Mouse (Mus musculus): Measurements from ENCODE around the gene Gm20708.

GRCm38 (mm10) chr11:117863174-117863856, 53.8 kb downstream of the Gm20708 start:
- TF ChIP-seq POLR2A (IDR thresholded peaks at IDR 0.05; ENCODE audit: borderline replicate concordance, control insufficient read depth, low read depth, low read length) (no peak), CTCF (IDR thresholded peaks at IDR 0.05; ENCODE audit: control insufficient read depth, insufficient read depth, low read length) (no peak)

Measured in bone marrow, adult 2 months (tissue).